Mouse (Mus musculus) ES-Bruce4 (cell line): ENCODE measurements at regions not wholly inside any gene's neighbourhood (a gene's known extent, or its start where the extent isn't known, plus 50 kb on each side); places are given as distances from the start of the nearest gene placed in this dataset.
"Not testable (repeated sequence)": the region's sequence is repeated elsewhere in the genome, so short reads cannot be mapped to it uniquely, and the experiment has no call there.

Experiments used
- H3K27ac ChIP-seq: 2 replicates; pipeline ENCODE4 v1.5.1; 2012; ENCODE audit warnings: low read length, inconsistent platforms; ENCODE audit not compliant: insufficient read depth
- H3K27me3 ChIP-seq: 2 replicates; pipeline ENCODE4 v1.6.1; 2012; ENCODE audit warnings: mild to moderate bottlenecking, low read length, inconsistent platforms; ENCODE audit not compliant: control insufficient read depth, poor library complexity, insufficient read depth, severe bottlenecking
- H3K36me3 ChIP-seq: 2 replicates; pipeline ENCODE4 v1.6.1; 2012; ENCODE audit warnings: inconsistent platforms, mild to moderate bottlenecking, low read length, moderate library complexity; ENCODE audit not compliant: control insufficient read depth, poor library complexity, insufficient read depth, severe bottlenecking
- H3K4me1 ChIP-seq: one replicate; pipeline ENCODE4 v1.8.1; 2011; ENCODE audit warnings: low read length; ENCODE audit not compliant: control insufficient read depth, insufficient read depth
- H3K4me3 ChIP-seq: 2 replicates; pipeline ENCODE4 v1.5.1; 2011; ENCODE audit warnings: low read depth, mild to moderate bottlenecking, low read length
- H3K9ac ChIP-seq: 2 replicates; pipeline ENCODE4 v1.6.1; 2012; ENCODE audit warnings: low read depth, mild to moderate bottlenecking, inconsistent platforms; ENCODE audit not compliant: poor library complexity, severe bottlenecking
- H3K9me3 ChIP-seq: replicated peaks from 2 replicates; pipeline ENCODE4 v1.6.1; 2012; ENCODE audit warnings: mild to moderate bottlenecking, low read length, inconsistent platforms; ENCODE audit not compliant: control insufficient read depth, poor library complexity, insufficient read depth, severe bottlenecking
- CTCF ChIP-seq: IDR thresholded peaks from one replicate; pipeline ENCODE4 v1.8.1; 2011; ENCODE audit warnings: low read depth, low read length
- EP300 ChIP-seq: IDR thresholded peaks from 2 replicates; pipeline ENCODE4 v1.6.1; 2011; ENCODE audit warnings: low read depth, low read length; ENCODE audit not compliant: insufficient read depth
- POLR2A ChIP-seq: IDR thresholded peaks from one replicate; pipeline ENCODE4 v1.8.1; 2011; ENCODE audit warnings: low read length; ENCODE audit not compliant: insufficient read depth

DNA sequence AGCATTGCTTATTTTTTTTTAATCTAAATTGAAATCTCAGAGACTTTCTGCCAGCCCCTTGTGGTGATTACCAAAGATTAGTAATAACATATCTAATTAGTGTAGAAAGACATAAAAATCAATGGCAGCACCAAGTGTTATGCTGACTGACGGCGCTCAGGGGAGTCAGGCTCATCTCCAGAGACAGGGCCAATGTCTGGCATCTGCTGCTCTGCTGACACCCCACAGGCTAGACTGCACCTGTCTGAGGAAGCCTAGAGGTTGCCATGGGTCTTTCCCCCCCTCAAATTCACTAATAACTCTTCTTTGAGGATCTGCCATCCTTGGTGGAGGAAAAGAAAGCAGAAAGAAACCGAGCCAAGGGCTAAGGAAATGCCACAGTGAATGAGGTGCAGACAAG is 208.8 kb upstream of the Castor2 start:
- H3K4me3 ChIP-seq = no peak overlapping the region
- H3K4me1 ChIP-seq = no peaks in the 10 kb centered on the region
- H3K9me3 ChIP-seq = 0 out of 2 replicates have a peak, but pooled peaks cover 4% of the 10 kb centered on the region
- no peak overlapping the region for H3K27ac ChIP-seq
- H3K9ac ChIP-seq = no peak overlapping the region
- H3K36me3 ChIP-seq = no peaks in the 10 kb centered on the region
- no peak for TF ChIP-seq EP300
- TF ChIP-seq CTCF = no peak
- TF ChIP-seq POLR2A = no peak
- H3K27me3 ChIP-seq = no peaks in the 10 kb centered on the region

DNA sequence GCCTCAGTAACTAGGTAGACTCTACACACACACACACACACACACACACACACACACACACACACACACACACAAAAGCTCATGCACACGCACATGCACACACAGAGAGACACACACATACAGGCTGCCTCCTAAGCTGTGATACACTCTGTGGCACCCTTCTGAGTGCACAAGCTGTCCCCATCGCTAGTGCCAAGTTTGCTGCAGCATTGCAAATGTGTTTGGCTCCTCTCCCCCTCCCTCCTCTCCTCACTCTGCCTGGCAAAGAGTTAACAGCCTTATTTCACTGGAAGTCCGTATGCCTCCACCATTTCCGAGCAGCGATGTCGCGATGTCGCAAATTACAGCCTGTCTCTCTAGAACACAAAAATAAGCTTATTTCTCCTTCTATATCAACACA is 209.7 kb upstream of the Castor2 start:
- Histone ChIP-seq H3K27me3 (no peaks in the 10 kb centered on the region), H3K9ac (no peak overlapping the region), H3K9me3 (0 out of 2 replicates have a peak, but pooled peaks cover 4% of the 10 kb centered on the region), H3K36me3 (no peaks in the 10 kb centered on the region), H3K27ac (no peak overlapping the region), H3K4me1 (no peaks in the 10 kb centered on the region), H3K4me3 (no peak overlapping the region)
- TF ChIP-seq EP300 = no peak
- no peak for TF ChIP-seq CTCF
- no peak for TF ChIP-seq POLR2A

DNA sequence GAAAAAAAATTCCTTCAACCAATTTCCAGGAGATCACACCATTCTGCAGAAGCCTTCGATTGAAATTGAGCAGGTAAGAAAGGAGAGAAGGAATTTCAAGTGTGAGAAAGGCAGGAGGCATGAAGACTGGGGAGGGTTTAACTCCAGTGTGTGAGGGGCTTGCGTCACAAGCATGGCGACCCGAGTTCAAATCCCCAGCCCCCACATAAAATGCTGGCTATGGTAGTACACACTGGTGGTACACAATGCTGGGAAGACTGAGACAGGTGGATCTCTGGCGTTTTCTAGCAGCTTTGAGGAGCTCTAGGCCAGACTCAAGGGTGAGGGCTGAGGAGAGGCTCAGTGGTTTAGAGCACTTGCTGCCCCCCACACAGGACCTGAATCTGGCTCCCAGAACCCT is 214.0 kb upstream of the Castor2 start:
- no peaks in the 10 kb centered on the region for H3K4me1 ChIP-seq
- no peaks in the 10 kb centered on the region for H3K27me3 ChIP-seq
- H3K27ac ChIP-seq = no peak overlapping the region
- H3K9me3 ChIP-seq = no peaks in the 10 kb centered on the region
- H3K36me3 ChIP-seq = no peaks in the 10 kb centered on the region
- no peak for TF ChIP-seq EP300
- TF ChIP-seq POLR2A = no peak
- TF ChIP-seq CTCF = no peak
- H3K9ac ChIP-seq = no peak overlapping the region
- H3K4me3 ChIP-seq = no peak overlapping the region

DNA sequence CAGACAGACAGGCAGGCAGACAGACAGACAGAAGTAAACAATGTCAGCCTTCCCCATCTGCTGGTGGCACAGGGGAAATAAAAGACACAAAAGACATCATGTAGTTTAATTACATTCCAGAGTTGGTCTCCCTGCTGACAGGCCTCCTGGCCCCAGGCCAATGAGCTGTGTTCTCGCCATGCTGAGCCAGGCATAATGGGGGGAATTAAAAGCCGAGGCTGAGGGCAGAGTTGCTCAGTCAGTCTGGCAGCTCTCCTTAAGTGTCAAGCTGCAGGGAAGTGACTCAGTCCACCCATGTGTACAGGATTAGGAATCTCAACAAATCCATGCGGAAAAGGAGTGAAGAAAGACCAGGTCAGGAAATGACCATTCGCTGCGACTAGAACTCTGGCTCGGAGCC is 214.5 kb upstream of the Castor2 start:
- Histone ChIP-seq H3K9me3 (no peaks in the 10 kb centered on the region), H3K27ac (no peak overlapping the region), H3K4me1 (no peaks in the 10 kb centered on the region), H3K27me3 (no peaks in the 10 kb centered on the region), H3K4me3 (no peak overlapping the region), H3K9ac (no peak overlapping the region), H3K36me3 (no peaks in the 10 kb centered on the region)
- no peak for TF ChIP-seq EP300
- TF ChIP-seq CTCF = no peak
- no peak for TF ChIP-seq POLR2A

DNA sequence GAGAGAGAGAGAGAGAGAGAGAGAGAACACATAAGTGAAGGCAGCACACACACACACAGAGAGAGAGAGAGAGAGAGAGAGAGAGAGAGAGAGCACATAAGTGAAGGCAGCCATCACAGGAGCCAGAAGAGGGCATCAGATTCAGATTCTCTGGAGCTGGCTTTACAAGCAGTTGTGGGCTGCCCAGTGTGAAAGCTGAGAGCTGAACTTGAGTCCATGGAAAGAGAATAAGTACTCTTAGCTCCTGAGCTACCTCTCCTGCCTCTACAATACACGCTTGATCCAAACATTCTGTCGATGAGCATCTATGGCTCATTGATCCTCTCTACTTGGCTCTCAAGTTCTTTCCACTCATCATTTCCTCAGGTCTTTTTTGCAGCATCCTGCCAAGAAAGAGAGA is 214.9 kb upstream of the Castor2 start:
- no peaks in the 10 kb centered on the region for H3K27me3 ChIP-seq

DNA sequence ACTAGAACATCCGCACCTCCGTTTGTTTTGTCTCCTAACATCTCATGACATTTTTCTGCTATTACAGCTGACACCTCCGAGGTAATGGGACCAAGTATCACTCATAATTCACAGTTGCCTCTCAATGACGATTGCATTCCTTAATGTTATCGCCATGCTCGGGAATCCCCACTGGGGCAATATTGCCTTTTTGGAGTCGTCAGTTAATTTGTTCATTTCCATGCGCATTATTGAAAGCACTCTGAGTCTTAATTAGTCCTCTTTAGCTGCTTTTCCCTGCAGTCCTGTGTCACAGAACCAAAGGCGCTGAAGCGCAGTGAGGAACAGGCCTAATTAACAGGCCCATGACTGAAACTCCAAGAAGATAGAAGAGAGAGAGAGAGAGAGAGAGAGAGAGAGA is 255.0 kb upstream of the Castor2 start:
- no peak overlapping the region for H3K4me3 ChIP-seq
- no peaks in the 10 kb centered on the region for H3K4me1 ChIP-seq
- TF ChIP-seq POLR2A (no peak), EP300 (no peak), CTCF (no peak)
- no peaks in the 10 kb centered on the region; the same call in 1 of the 2 replicates for H3K27me3 ChIP-seq
- H3K27ac ChIP-seq = no peak overlapping the region
- no peaks in the 10 kb centered on the region for H3K36me3 ChIP-seq
- no peak overlapping the region for H3K9ac ChIP-seq
- H3K9me3 ChIP-seq = no peaks in the 10 kb centered on the region

More for the DNA sequence above, 214.9 kb upstream of the Castor2 start:
- no peak for TF ChIP-seq EP300
- Histone ChIP-seq H3K27ac (no peak overlapping the region), H3K9me3 (no peaks in the 10 kb centered on the region), H3K4me1 (no peaks in the 10 kb centered on the region), H3K36me3 (no peaks in the 10 kb centered on the region), H3K9ac (no peak overlapping the region), H3K4me3 (no peak overlapping the region)

DNA sequence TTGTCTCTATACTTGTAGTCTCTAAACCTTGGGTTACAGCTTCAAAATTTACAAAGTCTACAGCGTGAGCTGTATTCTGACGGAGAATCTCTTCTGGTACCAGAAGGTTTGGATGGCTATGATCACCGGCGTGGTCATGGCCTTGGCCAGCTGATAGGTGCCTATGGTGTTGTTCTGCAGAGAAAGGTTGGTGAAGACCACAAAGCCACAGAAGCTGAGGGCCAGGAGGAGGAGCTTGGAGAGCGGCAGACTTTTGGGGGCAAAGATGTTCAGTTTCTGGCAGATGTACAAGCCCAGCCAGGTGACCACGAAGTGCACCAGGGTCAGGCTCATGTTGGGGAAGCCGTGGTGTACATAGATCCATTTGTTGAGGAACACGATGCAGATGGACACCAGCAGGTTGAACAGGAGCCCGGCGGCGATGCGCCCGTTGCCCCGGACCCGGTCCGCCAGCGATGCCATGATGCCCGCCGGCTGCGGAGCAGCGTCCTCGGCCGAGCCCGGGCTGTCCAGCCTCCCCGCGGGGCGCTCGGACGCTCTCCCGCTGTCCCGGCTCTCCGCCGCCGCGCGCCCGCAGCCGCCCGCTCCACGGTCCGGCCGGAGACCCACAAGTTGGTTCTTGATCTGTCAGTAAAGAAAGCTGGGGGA is 257.3 kb upstream of the Castor2 start:
- H3K9me3 ChIP-seq, H3K36me3 ChIP-seq, H3K4me1 ChIP-seq, H3K27ac ChIP-seq, H3K27me3 ChIP-seq, H3K9ac ChIP-seq: not testable (repeated sequence)
- peak overlapping the region; percentile 49 for H3K4me3 ChIP-seq
